Mouse (Mus musculus): ENCODE data around the gene Npl.
"Not testable (repeated sequence)": the region's sequence is repeated elsewhere in the genome, so short reads cannot be mapped to it uniquely, and the experiment has no call there.

Npl gene

DNA sequence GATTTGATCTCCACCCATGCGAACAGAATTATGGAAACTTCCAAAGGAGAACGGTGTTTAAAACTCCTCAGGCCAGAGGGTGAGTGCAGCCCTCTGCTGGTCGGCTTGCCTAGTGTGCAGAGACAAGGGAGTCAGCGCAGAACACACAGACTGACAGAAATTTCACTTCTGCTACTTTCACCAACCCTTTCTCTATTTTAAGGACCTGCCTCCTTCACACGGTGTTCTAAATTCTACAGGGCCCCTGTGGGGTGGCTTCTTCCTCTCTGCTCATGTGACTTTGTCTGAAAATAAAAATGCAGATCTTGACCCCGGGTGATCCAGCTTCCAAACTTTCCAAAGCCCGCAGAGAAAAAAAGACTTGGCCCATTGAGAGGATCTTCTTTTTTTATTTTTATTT lies 60.7 kb downstream of the Npl start:
- DNase-seq (ENCODE audit: low read depth in 2 of 2, low spot score in 2 of 2), result peak in 1 of 2 experiments; percentile 25

DNA sequence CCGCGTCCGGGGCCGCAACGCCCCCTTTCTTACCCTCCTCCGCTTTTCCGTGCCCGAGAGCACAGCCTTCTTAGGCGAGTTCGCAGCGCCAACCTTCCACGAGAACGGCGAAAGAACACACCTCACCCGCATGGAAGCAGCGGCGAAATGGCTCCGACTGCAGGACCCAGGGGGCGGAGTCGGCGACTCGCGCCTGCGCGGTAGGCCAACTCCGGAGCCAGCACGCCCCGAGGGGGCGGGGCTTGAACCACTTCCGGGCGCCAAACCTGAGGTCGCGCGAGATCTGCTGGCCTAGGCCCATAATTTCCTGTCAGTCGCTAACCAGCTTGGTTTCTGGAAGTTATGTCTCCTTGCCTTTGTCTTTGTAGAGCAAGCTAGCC lies 62.4 kb downstream of the Npl start, which contains the start of gene Dhx9:
Gene Dhx9, minus strand, starts transcription at position 161 of the 380 bp plus-strand sequence.
- DNase-seq (ENCODE audit: low read depth in 2 of 2, low spot score in 2 of 2), result peak; percentile 99 to 100

DNA sequence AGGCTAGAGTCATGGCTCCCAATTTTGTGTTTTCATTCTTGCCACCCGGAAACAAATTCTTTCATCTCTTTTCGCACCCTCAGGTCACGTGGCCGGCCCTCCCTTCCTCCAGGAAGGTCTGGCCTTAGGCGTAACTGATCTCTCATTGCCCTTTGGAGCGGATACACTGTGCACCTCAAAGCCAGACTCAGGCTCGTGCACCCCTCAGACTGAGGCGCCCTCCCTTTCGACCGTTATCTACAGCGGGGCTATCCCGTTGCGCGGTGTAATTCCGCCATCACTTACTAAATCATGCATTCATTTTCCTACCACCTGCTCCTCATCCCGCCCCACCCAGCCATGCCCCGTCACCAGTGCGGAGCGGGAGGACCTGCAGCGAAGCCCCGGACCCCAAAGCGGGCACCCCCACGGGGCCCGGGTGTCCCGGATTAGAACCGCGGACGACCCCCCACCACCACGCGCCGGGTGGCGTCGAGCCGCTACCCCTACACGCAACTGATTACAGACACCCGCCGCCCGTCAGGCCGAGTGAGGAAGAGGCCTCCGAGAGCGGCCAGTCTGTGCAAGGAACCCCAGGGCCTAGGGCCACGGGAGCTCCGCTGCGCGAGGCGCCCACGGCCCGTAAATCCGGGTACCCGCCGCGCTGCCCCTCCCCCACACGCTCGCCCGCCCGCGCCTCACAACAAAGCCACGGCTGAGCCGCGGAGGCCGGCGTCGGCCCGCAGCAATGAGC lies 62.9 kb downstream of the Npl start:
- DNase-seq (ENCODE audit: low read depth in 2 of 2, low spot score in 2 of 2), result peak; percentile 55 to 65

DNA sequence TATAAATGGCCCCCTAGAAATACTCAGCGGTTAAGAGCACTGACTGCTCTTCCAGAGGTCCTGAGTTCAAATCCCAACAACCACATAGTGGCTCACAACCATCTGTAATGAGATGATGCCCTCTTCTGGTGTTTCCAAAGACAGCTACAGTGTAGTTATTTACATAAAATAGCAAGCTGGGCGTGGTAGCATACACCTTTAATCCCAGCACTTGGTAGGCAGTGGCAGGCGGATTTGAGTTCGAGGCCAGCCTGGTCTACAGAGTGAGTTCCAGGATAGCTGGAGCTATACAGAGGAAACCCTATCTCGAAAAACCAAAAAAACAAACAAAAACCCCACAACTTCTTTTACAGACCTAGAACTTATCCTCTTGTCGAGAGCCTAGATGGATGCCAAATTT lies 63.7 kb downstream of the Npl start:
- not testable (repeated sequence) for DNase-seq (ENCODE audit: low read depth in 2 of 2, low spot score in 2 of 2)

DNA sequence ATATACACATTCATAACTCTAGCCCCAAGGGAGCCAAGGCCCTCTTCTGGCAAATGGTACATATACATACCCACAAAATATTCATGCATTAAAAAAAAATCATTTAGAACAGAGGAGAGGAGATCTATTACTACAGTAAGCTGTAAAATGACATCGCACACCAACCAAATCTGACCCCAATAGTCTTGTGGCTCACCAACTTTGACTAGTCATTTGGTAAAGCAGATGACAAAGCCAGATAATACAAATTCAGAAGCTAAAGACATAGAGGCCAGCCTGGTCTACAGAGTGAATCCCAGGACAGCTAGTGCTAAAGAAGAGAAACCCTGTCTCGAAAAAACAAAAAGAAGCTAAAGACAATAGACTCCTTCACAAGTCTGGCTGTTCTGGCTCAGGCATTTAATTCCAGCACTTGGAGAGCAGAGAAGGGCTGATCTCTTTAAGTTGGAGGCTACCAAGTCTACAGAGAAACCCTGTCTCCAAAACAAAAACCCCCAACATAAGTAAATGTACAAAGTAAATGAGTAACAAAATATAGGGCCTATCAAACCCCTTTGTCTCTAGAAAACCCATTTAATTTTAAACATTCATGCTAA lies 64.5 kb downstream of the Npl start:
- DNase-seq (ENCODE audit: low read depth in 2 of 2, low spot score in 2 of 2), result no peak

DNA sequence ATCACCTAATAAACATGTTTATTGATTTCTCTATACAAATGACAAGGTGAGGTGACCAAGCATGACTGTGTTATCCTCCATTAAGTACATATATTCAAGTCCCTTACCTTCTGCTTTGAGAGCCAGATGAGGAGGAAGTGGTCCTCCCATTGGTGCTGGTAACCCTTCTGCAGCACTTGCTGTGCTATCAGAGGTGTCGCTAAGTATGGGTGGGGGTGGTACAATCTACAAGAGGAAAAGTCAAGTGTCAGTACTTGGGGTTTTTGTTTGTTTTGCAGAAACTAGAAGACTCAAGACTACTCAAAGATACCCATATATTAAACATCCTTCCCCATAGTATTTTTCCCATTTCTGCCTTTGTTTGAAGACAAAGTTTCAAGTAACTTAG lies 68.8 kb downstream of the Npl start:
- no peak for DNase-seq (ENCODE audit: low read depth in 2 of 2, low spot score in 2 of 2)

DNA sequence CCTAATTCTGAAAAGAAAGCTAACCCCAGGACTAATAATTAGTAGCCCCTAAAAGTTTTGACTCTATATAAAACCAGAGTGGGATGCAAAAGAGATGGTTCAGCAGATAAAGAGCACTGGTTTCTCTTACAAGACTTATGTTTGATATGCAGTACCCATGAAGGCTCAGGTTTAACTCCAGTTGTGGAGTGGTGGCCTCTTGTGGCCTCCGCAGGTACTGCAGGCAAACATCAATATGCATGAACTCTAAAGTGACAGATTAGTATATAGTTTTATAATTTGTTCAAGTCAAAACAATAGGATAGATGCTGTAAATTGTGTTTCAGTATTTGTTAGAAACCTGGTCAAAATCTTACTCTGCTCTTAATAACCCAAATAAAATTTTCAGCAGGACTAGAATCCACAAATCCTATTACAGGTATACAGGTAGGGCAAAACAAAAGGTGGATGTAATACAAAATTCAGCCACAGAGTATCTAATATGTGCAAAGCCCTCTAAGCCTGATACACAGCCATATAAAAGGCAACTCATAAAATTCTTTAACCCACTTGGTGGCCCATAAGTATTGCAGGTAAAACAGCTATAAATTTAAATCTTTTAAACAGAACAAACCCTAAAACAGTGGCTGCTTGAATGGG lies 69.3 kb downstream of the Npl start:
- DNase-seq (ENCODE audit: low read depth in 2 of 2, low spot score in 2 of 2), result peak; percentile 69 to 82

DNA sequence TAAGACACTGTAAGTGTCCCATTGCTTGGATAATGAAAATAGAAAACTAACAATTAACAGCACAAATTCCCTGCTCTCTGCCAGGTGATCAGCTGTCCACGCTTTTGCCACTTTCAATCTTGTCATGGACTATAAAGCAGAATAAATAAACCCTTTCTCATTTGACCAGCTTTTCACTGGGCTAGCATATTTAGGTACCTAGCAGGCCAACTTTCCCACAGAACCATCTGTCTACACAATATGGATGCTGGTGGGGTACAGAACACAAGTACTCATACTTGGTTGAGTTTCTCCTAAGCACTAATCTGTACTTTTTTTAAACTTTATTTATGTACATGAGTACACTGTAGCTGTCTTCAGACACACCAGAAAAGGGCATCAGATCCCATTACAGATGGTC lies 70.5 kb downstream of the Npl start:
- no peak for DNase-seq (ENCODE audit: low read depth in 2 of 2, low spot score in 2 of 2)

DNA sequence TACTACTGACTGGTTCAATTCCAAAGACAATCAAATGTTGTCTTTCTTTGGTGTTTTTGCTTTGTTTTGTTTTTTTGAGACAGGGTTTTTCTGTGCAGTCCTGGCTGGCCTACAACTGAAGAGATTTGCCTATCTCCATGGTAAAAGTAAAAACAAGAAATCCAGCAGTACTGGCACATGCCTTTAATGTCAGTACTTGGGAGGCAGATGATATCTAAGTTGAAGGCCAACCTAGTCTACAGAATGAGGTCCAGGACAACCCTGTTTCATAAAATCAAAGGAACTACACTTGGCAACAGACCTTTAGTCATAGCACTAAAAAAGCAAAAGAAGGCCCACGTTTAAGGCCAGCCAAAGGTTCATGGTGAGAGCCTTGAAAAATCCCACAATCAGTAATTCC lies 88.0 kb downstream of the Npl start:
- no peak for DNase-seq (ENCODE audit: low read depth in 2 of 2, low spot score in 2 of 2)

DNA sequence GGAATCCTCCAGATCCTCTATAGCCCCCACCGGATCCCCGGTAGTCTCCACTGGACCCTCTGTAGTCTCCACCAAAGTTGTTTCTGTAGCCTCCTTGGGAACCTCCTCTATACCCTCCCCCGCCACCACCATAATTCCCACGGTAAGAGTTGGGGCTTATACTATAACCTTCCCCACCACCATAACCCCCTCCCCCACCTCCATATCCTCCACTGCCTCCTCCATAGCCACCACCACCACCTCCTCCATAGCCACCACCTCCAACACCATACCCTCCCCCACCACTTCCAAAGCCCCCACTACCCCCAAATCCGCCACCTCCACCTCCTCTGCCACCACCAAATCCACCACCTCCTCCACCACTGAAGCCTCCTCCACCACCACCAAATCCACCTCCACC lies 93.7 kb downstream of the Npl start:
- DNase-seq (ENCODE audit: low read depth in 2 of 2, low spot score in 2 of 2), result no peak

DNA sequence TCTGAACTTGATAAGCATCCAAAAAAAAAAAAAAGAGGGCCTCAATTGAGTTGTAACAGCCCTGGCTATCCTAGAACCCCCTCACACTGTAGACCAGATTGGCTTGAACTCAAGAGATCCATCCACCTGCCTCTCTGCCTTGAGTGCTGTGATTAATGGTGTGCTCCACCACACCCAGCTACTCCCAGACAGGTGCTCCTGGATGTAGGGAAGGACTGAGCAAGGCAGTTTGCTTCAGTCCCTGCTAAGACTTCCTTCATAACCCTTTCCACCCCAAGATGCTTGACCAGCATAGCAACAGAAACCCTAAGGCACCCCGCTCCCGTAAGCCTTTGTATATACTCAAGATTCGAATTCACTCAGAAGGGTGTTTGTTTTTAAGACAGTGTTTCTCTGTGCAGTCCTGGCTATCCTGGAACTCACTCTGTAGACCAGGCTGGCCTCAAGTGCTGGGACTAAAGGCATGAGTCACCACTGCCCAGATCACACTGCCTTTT lies 96.7 kb downstream of the Npl start:
- no peak for DNase-seq (ENCODE audit: low read depth in 2 of 2, low spot score in 2 of 2)
